Mouse (Mus musculus): ENCODE measurements around the gene Psmb10. TPM values are rescaled to one million over a fixed set of nuclear protein-coding genes. Genes with fewer than 3 reads are reported as not detected.

Gene Psmb10
- polyA plus RNA-seq (2017; shearing (Covaris generic)), result 100 to 1,000 TPM; 512 to 532 TPM

DNA sequence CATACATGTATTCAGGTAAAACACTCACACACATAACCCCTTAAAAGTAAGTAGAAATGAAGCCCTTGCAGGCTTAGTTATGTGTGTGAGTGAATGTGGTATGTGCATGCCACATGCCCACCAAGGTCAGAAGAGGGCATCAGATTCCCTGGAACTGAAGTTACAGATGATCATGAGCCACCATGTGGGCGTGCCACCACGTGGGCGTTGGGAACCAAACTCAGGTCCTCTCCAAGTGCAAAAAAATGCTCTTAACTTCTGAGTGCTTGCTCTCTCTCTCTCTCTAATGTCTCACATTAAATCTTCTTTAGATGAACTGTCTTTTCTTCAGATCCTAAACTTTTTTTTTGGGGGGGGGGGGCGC lies at the start of gene Psmb10:
Psmb10 (minus strand) TSS at position 139 of the 364 bp plus-strand sequence.

DNA sequence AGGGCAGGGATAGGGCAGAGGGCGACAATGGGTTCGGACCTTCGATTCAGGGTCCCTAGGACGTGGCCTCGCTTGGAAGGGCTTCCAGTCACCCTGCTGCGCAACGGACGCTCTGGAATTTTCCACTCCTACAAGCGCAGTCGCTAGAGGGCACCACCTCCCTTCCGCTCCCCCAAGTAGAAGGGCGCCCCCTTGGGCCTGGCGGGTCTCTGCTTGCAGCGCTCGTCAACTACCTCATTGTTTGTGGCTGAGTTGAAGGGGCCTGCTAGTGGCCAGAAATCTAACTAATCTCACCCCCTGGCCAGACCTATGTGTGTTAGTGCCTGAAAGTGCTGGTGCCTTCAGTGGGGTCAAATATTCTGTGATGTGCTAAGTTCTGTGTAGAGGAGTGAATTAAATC lies 41.1 kb upstream of the Psmb10 start, which contains the start of gene Dpep3:
Dpep3 (minus strand) TSS at position 105 of the 400 bp plus-strand sequence.

DNA sequence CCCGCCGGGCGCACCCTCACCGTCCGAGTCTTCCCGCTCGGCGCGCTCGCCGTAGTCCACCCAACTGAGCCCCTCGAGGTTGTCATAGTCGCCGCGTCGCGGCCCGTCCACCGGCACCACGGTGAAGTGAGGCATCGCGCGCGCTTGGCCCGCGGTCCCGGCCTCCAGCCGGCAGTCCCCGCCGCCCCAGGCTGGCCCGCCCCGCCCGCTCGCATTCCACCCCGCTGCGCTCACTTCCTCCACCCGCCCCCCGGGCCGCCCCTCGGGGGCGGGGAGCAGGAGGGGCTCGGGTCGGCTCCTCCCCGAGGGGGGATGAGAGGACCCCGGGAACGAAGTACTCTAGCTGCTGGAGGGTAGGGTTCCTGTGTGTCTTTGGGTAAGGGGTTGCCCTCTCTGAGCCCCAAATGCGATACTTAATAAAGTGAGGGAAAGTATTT lies 27.7 kb upstream of the Psmb10 start, which contains the start of gene Slc12a4:
Slc12a4 (minus strand) TSS at position 193 of the 437 bp plus-strand sequence.

DNA sequence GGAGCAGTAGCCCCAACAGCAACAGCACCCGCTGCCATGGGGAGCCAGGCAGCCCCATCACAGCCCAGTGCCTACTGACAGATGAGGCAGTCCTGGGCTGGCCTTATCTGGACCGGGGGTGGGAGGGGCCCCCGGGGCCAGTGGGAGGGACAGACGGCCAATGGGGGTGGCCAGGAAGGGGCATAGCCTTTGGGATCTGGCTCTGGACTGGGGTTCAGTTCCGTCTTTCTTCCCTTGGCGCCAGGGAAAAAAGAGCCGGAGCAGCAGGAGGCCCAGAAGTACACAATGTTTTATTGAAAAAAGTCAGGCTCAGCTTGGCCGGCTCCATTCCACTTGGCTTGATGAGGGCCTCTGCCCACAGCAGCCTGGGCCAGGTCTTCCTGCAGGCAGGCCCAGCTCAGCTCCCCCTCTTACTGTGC lies 5.1 kb upstream of the Psmb10 start, which contains the start of gene Lcat:
Lcat (minus strand) TSS at position 62 of the 419 bp plus-strand sequence.

DNA sequence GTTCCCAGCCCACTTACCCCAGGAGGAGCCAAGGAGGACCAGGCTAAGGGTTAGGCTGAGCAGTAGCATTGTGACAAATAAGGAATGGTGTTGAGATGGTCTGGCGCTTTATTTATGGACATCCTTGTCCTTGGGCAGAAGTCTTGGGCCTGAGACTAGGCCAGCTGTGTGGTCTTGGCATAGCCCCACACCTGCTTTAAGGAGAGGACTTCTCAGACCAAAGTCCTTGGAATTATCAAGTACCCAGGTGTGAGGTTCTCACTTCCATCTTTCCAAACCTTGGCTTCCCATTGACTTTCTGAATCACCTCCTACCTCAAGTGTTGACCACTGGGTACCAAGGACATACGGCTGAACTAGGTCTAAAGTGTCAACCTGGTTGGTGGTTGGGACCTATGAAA lies 4.5 kb downstream of the Psmb10 start, which contains the start of gene Ctrl:
Ctrl (minus strand) TSS at position 101 of the 400 bp plus-strand sequence.

DNA sequence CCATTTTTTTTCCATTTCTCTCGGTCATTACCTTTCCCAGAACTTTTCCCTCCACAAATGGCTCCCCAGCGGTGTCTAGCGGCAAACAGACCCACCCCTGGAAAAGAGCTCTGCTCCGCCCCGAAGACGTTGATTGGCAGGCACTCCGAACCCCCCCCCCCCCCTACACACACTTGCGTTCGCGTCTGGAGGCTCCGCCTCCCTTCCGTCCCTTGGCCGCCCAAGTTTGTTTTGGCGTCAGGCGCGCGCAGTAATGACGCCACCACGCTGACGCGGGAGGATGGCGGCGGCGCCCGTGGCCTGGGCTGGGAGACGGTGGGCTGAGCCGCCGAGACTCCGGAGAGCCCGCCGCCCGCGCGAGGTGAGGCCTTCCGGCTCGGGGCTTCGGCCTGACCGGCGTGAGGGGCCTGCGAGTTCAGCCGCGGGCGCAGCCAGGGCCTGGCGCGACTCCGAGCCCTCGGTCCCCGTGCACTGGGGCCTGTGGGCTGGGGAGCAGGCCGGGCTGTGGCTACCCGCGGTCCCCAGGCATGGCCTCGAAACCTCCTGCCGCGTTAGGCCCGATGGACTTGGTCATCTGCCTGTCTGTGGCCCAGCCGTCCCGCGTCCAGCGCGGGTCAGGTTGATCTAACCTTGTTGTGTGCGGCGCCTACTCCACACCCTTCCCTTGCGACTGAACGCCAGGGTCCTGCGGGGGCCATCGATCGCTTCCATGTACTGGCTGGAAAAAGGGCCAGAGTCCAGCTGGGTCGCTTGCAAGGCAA lies 37.9 kb downstream of the Psmb10 start, which contains the start of gene Pskh1:
Pskh1 (plus strand) TSS at position 262 of the 761 bp plus-strand sequence.

DNA sequence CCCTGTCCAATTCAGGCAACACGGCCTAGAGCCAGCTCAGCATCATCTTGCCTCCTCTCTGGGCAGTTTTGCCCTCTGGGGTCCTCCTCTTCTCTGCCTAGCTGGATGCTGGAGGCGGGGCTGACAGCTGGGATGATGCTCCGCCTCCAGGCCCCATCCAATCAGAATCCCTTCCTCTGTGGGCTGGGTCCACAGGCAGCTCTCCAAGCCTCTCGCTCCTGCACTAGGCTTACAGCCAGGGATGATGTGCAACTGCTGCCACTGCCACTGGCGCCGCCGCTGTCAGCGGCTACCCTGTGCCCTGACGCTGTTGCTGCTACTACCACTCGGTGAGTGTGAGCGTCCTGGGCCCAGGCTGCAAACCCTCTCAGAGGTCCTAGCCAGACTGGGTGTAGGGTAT lies 44.9 kb downstream of the Psmb10 start, which contains the start of gene Nrn1l:
Nrn1l (plus strand) TSS at position 229 of the 400 bp plus-strand sequence.

Other genes starting within 250 kb of the Psmb10 start
- gene Acd, start 237.3 kb downstream of the Psmb10 start, polyA plus RNA-seq (2017; shearing (Covaris generic)), result 10 to 100 TPM; 65.1 to 65.6 TPM
- 10 to 100 TPM in 1 of 2 experiments, 1 to 10 TPM in 1; 8.3 to 10.2 TPM for gene Pard6a, start 237.3 kb downstream of the Psmb10 start, polyA plus RNA-seq (2017; shearing (Covaris generic))
- under 1 TPM in 1 of 2 experiments, not detected in 1; 0.26 TPM for gene 4933405L10Rik, start 230.8 kb downstream of the Psmb10 start, polyA plus RNA-seq (2017; shearing (Covaris generic))
- 1 to 10 TPM; 1.8 to 6.9 TPM for gene Enkd1, start 230.2 kb downstream of the Psmb10 start, polyA plus RNA-seq (2017; shearing (Covaris generic))
- 1 to 10 TPM; 2.1 to 4.7 TPM for gene Gfod2, start 179.8 kb downstream of the Psmb10 start, polyA plus RNA-seq (2017; shearing (Covaris generic))
- 10 to 100 TPM; 23.7 to 27.1 TPM for gene Ranbp10, start 111.1 kb downstream of the Psmb10 start, polyA plus RNA-seq (2017; shearing (Covaris generic))
- gene Tsnaxip1, start 110.7 kb downstream of the Psmb10 start, polyA plus RNA-seq (2017; shearing (Covaris generic)), result under 1 TPM in 1 of 2 experiments, not detected in 1; 0.10 TPM
- 10 to 100 TPM; 12.8 to 21.8 TPM for gene Cenpt, start 85.2 kb downstream of the Psmb10 start, polyA plus RNA-seq (2017; shearing (Covaris generic))
- gene Thap11, start 83.3 kb downstream of the Psmb10 start, polyA plus RNA-seq (2017; shearing (Covaris generic)), result 10 to 100 TPM; 26.6 to 30.2 TPM
- gene Nutf2, start 77.9 kb downstream of the Psmb10 start, polyA plus RNA-seq (2017; shearing (Covaris generic)), result 10 to 100 TPM in 1 of 2 experiments, 1 to 10 TPM in 1; 8.9 to 11.9 TPM
- 10 to 100 TPM; 49.6 to 60.5 TPM for gene Edc4, start 57.6 kb downstream of the Psmb10 start, polyA plus RNA-seq (2017; shearing (Covaris generic))
- gene Nrn1l, start 44.9 kb downstream of the Psmb10 start, polyA plus RNA-seq (2017; shearing (Covaris generic)), result under 1 TPM; 0.47 to 0.92 TPM
- 10 to 100 TPM; 18.0 to 22.4 TPM for gene Pskh1, start 38.0 kb downstream of the Psmb10 start, polyA plus RNA-seq (2017; shearing (Covaris generic))
- 1 to 10 TPM; 1.7 to 2.0 TPM for gene Ctrl, start 4.6 kb downstream of the Psmb10 start, polyA plus RNA-seq (2017; shearing (Covaris generic))
- gene Lcat, start 4.9 kb upstream of the Psmb10 start, polyA plus RNA-seq (2017; shearing (Covaris generic)), result under 1 TPM in 1 of 2 experiments, not detected in 1; 0.52 TPM
- gene Slc12a4, start 27.7 kb upstream of the Psmb10 start, polyA plus RNA-seq (2017; shearing (Covaris generic)), result 10 to 100 TPM; 12.8 to 16.4 TPM
- gene Dpep3, start 41.0 kb upstream of the Psmb10 start, polyA plus RNA-seq (2017; shearing (Covaris generic)), result not detected
- gene Dus2, start 52.9 kb upstream of the Psmb10 start, polyA plus RNA-seq (2017; shearing (Covaris generic)), result 10 to 100 TPM; 22.9 to 25.6 TPM
- gene Dpep2nb, start 67.5 kb upstream of the Psmb10 start, polyA plus RNA-seq (2017; shearing (Covaris generic)), result under 1 TPM; 0.16 to 0.33 TPM
- gene Ddx28, start 73.4 kb upstream of the Psmb10 start, polyA plus RNA-seq (2017; shearing (Covaris generic)), result 10 to 100 TPM; 16.9 to 18.8 TPM
- gene Nfatc3, start 120.4 kb upstream of the Psmb10 start, polyA plus RNA-seq (2017; shearing (Covaris generic)), result 100 to 1,000 TPM; 130 to 146 TPM
- 1 to 10 TPM in 1 of 2 experiments, under 1 TPM in 1; 0.47 to 1.6 TPM for gene Esrp2, start 198.5 kb upstream of the Psmb10 start, polyA plus RNA-seq (2017; shearing (Covaris generic))
- 10 to 100 TPM in 1 of 2 experiments, 1 to 10 TPM in 1; 8.3 to 11.1 TPM for gene Pla2g15, start 212.0 kb upstream of the Psmb10 start, polyA plus RNA-seq (2017; shearing (Covaris generic))
- gene Slc7a6, start 230.4 kb upstream of the Psmb10 start, polyA plus RNA-seq (2017; shearing (Covaris generic)), result 10 to 100 TPM; 24.6 to 40.9 TPM

Measured in activated CD4-positive, CD25-positive, alpha-beta regulatory T cell (primary cell).